Mouse (Mus musculus) heart, embryonic 11.5 days (tissue): ENCODE data around the gene Gm20479. TPM values are rescaled to one million over a fixed set of nuclear protein-coding genes. Genes with fewer than 3 reads are reported as not detected.

Experiments used
- ATAC-seq: fragments of 200-750 bp; cut with Nextera tagmentation; replicated peaks from 2 replicates; pipeline ENCODE4 v1.8.0; 2017; ENCODE audit warnings: moderate library complexity; ENCODE audit not compliant: insufficient number of reproducible peaks, low FRiP score, low TSS enrichment
- H3K27ac ChIP-seq: fragments of 300-500 bp; sonication (generic); 2 replicates; pipeline ENCODE4 v1.5.1; 2014; ENCODE audit warnings: mild to moderate bottlenecking, low read depth, low read length
- H3K27me3 ChIP-seq: fragments of 300-500 bp; sonication (generic); 2 replicates; pipeline ENCODE4 v1.6.1; 2014; ENCODE audit warnings: mild to moderate bottlenecking, low read length, mixed read lengths; ENCODE audit not compliant: control insufficient read depth, insufficient read depth
- H3K36me3 ChIP-seq: fragments of 300-500 bp; sonication (generic); 2 replicates; pipeline ENCODE4 v1.6.1; 2014; ENCODE audit warnings: mild to moderate bottlenecking, low read length, moderate library complexity, mixed read lengths; ENCODE audit not compliant: control insufficient read depth, insufficient read depth
- H3K4me1 ChIP-seq: fragments of 300-500 bp; sonication (generic); 2 replicates; pipeline ENCODE4 v1.6.1; 2014; ENCODE audit warnings: low read length; ENCODE audit not compliant: control insufficient read depth, insufficient read depth
- H3K4me2 ChIP-seq: fragments of 300-500 bp; sonication (generic); 2 replicates; pipeline ENCODE4 v1.6.1; 2014; ENCODE audit warnings: mild to moderate bottlenecking, moderate library complexity
- H3K4me3 ChIP-seq: fragments of 300-500 bp; sonication (generic); 2 replicates; pipeline ENCODE4 v1.5.1; 2014; ENCODE audit warnings: low read depth, low read length
- H3K9ac ChIP-seq: fragments of 300-500 bp; sonication (generic); 2 replicates; pipeline ENCODE4 v1.6.1; 2014; ENCODE audit warnings: mild to moderate bottlenecking, low read depth, low read length, moderate library complexity
- H3K9me3 ChIP-seq: fragments of 300-500 bp; sonication (generic); replicated peaks from 2 replicates; pipeline ENCODE4 v1.6.1; 2016; ENCODE audit warnings: low read length; ENCODE audit not compliant: control insufficient read depth
- WGBS: fragments of 180-500 bp; shearing (Covaris S2); extraction: QIAGEN DNeasy Blood & Tissue Kit; methylation state at CpG from one replicate; pipeline ENCODE4 v1.1.7; 2014; ENCODE audit not compliant: insufficient replicate concordance; 5-methylcytosine and 5-hydroxymethylcytosine counted together
- polyA plus RNA-seq: library from polyadenylated mRNA; unstranded; fragments of >200 nt; fragmentation: Nextera tagmentation; extraction: Ambion mirVana; gene quantifications from 2 replicates; pipeline ENCODE4 v1.2.1, GENCODE M21; 2014

The Gm20479 gene
- polyA plus RNA-seq = 1.6 and 2.1 TPM in 2 replicates

DNA sequence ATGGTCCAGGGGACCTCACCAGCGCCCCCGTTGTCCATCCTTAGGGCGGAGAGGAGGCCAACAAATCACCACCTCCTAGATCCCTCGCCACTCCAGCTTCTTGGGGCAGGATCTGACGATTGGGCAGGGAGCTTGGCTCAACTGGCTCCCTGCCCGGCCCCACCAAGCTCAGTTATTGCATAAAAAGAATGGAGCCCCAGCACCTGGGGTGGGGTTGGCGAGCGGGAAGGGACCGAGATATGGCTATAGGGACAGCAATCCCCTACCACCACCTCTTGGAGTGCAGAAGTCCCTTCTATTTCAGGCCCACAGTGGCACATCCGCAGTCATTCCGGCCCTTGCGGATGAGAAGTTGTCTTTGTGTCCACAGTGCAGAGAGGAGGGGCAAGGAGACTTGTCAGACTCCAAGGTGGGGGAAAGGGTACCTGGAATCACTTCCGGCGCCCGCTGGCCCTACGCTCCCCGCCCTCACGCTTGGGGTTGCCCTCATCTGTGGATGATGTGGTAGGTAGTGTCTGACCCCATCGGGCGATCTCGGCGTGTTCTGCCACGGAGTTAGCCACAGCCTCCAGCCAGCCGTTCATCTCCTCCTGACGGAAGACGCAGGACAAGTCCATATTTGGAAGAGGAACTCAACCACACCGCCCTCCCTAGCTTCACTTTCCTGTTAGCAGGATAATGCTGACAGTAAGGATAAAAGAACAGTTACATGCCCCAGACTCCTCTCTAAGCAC is at the start of gene Gm20479:
Gene Gm20479 (minus strand): TSS at position 559 of the 734 bp plus-strand sequence.
- H3K27me3 ChIP-seq = no peaks in the 10 kb centered on the region
- peak within 1 kb of the TSS; percentile 80 for H3K4me2 ChIP-seq
- H3K27ac ChIP-seq = peak within 1 kb of the TSS; percentile 79
- H3K9ac ChIP-seq = peak within 1 kb of the TSS; percentile 68
- under 1% methylated on average over 27 of the region's 27 CpGs for WGBS
- no peaks in the 10 kb centered on the region for H3K36me3 ChIP-seq
- H3K9me3 ChIP-seq = no peaks in the 10 kb centered on the region
- H3K4me1 ChIP-seq = 0 out of 2 replicates have a peak, but pooled peaks cover 2% of the 10 kb centered on the region
- H3K4me3 ChIP-seq = peak within 1 kb of the TSS; percentile 56
- no peak for ATAC-seq

DNA sequence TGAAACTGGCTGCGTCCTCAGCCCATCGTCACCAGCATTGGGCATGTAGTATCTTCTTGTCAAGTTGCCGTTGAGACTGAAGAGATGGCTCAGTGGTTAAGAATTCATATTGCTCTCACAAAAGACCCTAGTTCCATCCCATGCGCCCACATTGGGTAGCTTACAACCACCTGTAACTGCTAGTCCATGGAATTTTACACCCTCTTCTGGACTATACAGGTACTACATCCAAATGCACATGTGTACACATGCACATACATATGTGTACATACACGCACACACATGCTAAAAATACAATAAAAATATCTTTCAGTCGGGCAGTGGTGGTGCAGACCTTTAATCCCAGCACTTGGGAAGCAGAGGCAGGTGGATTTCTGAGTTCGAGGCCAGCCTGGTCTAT is 49.3 kb upstream of the Gm20479 start:
- Histone ChIP-seq H3K27ac (no peak overlapping the region), H3K27me3 (peaks cover 84% of the 10 kb centered on the region), H3K36me3 (no peaks in the 10 kb centered on the region), H3K4me2 (no peak overlapping the region), H3K4me3 (no peak overlapping the region), H3K4me1 (peaks cover 6% of the 10 kb centered on the region), H3K9me3 (peaks cover 7% of the 10 kb centered on the region; the same call in 1 of the 2 replicates), H3K9ac (no peak overlapping the region)
- 76% methylated on average over 7 of the region's 7 CpGs for WGBS
- no peak for ATAC-seq

DNA sequence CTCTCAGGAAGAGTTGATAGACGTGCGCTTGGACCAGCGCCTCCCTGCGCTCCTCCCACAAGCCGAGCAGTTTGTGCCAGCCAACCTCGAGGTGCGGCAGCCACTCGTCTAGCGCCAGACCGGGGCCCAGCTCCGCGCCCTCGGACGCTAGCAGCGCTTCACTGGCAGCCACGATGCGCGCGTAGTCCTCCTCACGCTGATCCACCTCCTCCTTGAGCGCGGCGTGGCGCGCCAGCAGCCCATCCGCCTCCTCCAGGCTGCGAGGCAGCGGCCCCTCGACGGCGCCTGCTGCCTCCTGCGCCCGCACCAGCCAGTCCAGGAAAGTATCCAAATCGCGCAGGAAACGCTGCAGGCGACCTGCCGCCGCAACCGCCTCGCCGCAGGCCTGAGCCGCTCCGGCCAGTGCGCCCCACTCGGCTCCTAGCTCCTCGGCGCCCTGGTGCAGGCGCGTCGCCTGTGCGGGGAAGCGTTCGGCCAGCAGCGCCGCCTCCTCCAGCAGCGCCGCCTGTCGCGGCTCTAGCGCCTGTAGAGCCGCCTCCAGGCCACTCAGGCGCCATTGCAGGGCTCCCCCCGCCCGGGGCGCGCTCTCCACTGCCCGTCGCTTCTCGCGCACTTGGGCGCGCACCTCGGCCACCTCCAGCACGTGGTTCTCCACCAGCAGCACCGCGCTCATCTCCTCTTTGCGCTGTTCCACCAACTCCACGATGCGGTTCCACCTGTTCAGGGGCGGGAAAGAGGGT is 47.2 kb upstream of the Gm20479 start:
- H3K27ac ChIP-seq = no peak overlapping the region
- peaks cover 6% of the 10 kb centered on the region for H3K4me1 ChIP-seq
- no peaks in the 10 kb centered on the region for H3K36me3 ChIP-seq
- H3K9me3 ChIP-seq = peaks cover 7% of the 10 kb centered on the region; the same call in 1 of the 2 replicates
- H3K9ac ChIP-seq = no peak overlapping the region
- peaks cover 89% of the 10 kb centered on the region for H3K27me3 ChIP-seq
- peak overlapping the region; percentile 25; the same call in 1 of the 2 replicates for H3K4me3 ChIP-seq
- 6% methylated on average over 75 of the region's 81 CpGs for WGBS
- ATAC-seq = no peak
- peak overlapping the region; percentile 51 for H3K4me2 ChIP-seq

DNA sequence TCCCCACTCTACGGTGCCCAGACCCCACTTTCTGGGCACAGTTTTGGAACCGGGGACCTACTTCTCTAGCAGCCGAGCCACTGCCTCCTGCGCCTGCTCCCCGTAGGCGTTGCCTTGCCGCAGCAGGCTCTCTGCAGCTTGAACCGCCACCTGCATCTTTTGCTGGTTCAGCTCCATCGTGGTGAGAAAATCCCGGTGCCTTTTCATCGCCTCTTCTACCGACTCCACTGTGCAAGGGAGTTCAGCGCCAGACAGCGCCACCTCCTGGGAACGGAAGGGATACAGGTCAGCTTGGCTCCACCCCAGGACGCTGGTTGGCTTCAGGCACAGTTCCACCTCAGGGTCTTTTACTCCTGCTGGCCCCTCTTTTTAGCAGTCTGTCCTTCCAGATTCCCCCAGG is 45.5 kb upstream of the Gm20479 start:
- Histone ChIP-seq H3K9ac (no peak overlapping the region), H3K9me3 (peaks cover 7% of the 10 kb centered on the region; the same call in 1 of the 2 replicates), H3K4me1 (no peaks in the 10 kb centered on the region; the same call in 1 of the 2 replicates), H3K4me3 (no peak overlapping the region), H3K27me3 (peaks cover 83% of the 10 kb centered on the region), H3K36me3 (no peaks in the 10 kb centered on the region), H3K27ac (no peak overlapping the region), H3K4me2 (no peak overlapping the region)
- WGBS = 8% methylated on average over 16 of the region's 16 CpGs
- no peak for ATAC-seq

DNA sequence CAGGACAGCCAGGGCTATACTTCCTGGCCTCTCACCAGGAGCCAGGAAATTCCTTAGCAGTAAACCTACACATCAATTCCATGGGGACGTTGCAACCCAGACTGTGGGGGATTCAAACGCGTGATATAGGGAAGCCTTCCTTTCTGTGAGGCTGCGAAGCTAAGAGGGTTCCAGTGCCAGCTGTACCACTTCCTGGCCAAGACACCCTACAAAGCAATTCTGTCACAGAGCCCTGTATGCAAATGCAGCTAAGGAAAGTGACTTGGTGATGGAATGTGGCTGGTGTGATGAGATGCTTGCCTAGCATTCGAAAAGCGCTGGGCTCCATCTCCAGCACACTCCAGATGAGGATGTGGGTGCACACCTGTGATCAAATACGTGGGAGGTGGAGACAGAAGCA is 43.3 kb upstream of the Gm20479 start:
- H3K4me3 ChIP-seq = no peak overlapping the region
- ATAC-seq = no peak
- H3K36me3 ChIP-seq = no peaks in the 10 kb centered on the region
- 69% methylated on average over 7 of the region's 7 CpGs for WGBS
- no peak overlapping the region for H3K4me2 ChIP-seq
- peaks cover 84% of the 10 kb centered on the region for H3K27me3 ChIP-seq
- no peak overlapping the region for H3K27ac ChIP-seq
- H3K9ac ChIP-seq = no peak overlapping the region
- H3K9me3 ChIP-seq = peaks cover 4% of the 10 kb centered on the region; the same call in 1 of the 2 replicates
- H3K4me1 ChIP-seq = peaks cover 2% of the 10 kb centered on the region; the same call in 1 of the 2 replicates

DNA sequence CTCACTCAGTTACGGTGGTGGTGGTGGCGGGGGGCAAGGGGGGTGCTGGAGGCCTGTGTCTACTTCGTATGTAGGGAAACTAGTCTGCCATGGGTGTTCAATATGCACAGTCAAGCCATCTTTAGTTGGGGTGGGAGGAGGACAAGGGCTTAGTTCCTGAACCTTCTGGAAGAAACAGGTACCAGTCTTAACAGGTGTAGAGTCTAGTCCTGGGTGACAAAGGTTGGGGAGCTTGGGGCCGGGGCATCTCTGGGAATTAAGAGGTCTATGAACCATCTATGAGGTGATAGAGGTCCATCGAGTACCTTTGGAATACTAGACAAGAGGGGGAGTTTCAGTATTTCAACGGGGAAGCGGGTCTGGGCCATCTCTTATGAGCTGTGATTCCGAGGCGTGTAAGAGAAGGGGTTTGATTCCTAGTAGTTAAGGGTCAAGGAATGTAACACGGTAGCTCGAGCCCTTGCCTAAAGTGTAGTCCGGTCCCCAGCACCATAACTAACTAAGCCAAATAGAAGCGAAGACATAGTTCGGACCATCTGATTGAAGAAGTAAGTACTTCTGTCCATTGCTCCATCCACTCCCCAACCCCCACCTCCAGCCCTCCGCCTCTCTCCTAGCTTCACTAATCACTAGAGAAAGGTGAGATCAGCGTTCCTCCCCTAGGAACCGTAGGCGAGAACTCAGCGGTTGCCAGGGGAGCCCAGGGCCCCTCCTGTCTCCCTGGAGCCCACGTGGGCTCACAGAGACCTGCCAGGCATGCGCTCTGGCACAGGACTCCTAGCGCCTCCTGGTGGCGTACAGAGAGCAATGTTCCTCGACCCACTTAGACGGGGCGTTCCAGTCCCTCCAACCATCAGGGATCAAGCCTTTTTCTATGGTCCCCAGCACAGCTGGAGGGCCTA is 40.1 kb upstream of the Gm20479 start:
- H3K27me3 ChIP-seq = peaks cover 79% of the 10 kb centered on the region
- H3K4me1 ChIP-seq = 0 out of 2 replicates have a peak, but pooled peaks cover 2% of the 10 kb centered on the region
- no peaks in the 10 kb centered on the region for H3K36me3 ChIP-seq
- ATAC-seq = no peak
- no peak overlapping the region for H3K27ac ChIP-seq
- peak overlapping the region; percentile 19; the same call in 1 of the 2 replicates for H3K4me2 ChIP-seq
- WGBS = 16% methylated on average over 26 of the region's 26 CpGs
- H3K9ac ChIP-seq = no peak overlapping the region
- peak overlapping the region; percentile 51 for H3K4me3 ChIP-seq
- no peaks in the 10 kb centered on the region for H3K9me3 ChIP-seq

DNA sequence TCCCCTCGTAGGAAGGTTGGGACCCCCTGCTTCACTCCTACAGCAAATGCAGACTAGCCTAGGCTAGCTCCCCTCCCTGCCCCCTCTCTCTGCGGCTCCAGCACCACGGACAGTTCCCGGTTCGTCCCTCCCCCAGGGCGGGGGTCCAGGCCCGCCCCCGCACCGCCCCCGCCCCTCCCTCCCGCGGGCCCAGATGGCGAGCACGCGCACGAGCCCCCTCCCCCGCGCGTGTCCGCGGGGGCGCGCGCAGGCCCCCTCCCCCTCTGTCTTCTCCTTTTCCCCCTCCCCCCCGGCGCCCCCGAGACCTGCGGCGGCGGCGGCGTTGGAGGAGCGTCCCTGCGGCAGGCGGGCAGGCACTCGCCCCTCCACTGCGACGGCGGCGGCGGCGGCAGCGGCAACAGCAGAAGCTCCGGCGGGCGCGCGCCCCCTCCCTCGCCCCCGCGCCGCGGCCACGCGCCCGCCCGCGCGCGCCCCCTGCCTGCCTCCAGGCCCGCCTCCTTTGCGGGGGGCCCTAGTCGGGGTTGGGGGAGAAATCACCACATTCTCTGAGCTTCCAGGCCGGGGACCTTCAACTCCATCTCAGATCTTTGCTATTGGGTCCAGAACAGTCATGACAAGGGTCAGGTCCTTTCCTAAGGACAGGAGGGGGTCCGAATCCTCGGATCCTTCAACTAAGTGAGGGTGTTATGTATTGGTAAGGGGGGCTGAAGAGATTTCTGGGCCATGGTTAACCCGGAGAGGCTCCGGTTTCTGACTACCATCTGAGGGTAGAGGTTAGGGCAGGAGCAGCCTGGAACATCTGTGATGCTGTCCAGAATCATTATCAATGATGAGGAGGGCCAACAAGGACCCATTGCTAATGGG is 39.2 kb upstream of the Gm20479 start:
- H3K9me3 ChIP-seq = no peaks in the 10 kb centered on the region
- peak overlapping the region; percentile 71 for H3K4me2 ChIP-seq
- WGBS = 2% methylated on average over 60 of the region's 68 CpGs
- no peak overlapping the region for H3K27ac ChIP-seq
- H3K9ac ChIP-seq = no peak overlapping the region
- H3K4me1 ChIP-seq = 0 out of 2 replicates have a peak, but pooled peaks cover 2% of the 10 kb centered on the region
- peaks cover 79% of the 10 kb centered on the region for H3K27me3 ChIP-seq
- H3K4me3 ChIP-seq = peak overlapping the region; percentile 51
- H3K36me3 ChIP-seq = no peaks in the 10 kb centered on the region
- no peak for ATAC-seq
